In genomic region chr10:84958597-84958996, GRCm38 (mm10) we compare ENCODE assay signal across 20 mouse cellular contexts.
"Had no signal": no experiment of that assay in that cellular context is flagged by ENCODE, and none has a peak within 500 bp of the region (broad histone marks: within the 10 kb centered on the region; RNA-seq: fewer than 3 reads in every experiment).

No protein-coding gene starts in this region.

- H3K9me3 ChIP-seq: liver, embryonic 13.5 days; liver, embryonic 15.5 days; lung, embryonic 15.5 days; midbrain, embryonic 10.5 days; midbrain, embryonic 13.5 days; neural tube, embryonic 13.5 days; neural tube, embryonic 15.5 days had no signal

- ATAC-seq: liver, postnatal 0 days; lung, postnatal 0 days; midbrain, embryonic 13.5 days; midbrain, embryonic 16.5 days had no signal

- H3K9ac ChIP-seq: liver, embryonic 13.5 days; liver, embryonic 15.5 days; liver, postnatal 0 days; lung, embryonic 15.5 days; midbrain, embryonic 13.5 days; neural tube, embryonic 13.5 days; neural tube, embryonic 15.5 days had no signal

- H3K36me3 ChIP-seq: lung, embryonic 15.5 days had no signal

- H3K4me3 ChIP-seq: liver, embryonic 13.5 days; liver, embryonic 15.5 days; lung, embryonic 15.5 days; midbrain, embryonic 10.5 days; midbrain, embryonic 13.5 days; myocyte; neural tube, embryonic 13.5 days; neural tube, embryonic 15.5 days had no signal

- H3K27ac ChIP-seq: liver, embryonic 13.5 days; liver, embryonic 15.5 days; lung, embryonic 15.5 days; midbrain, embryonic 10.5 days; midbrain, embryonic 13.5 days; neural tube, embryonic 13.5 days; neural tube, embryonic 15.5 days had no signal

- H3K4me1 ChIP-seq: lung, embryonic 15.5 days had no signal

- DNase-seq: liver, embryonic 13.5 days; liver, postnatal 0 days; lung, adult 2 months; lung, postnatal 14 days; lung, postnatal 4 days; retina, postnatal 1 day; right cerebral cortex, adult 18-20 months; right cerebral cortex, postnatal 25 days; thymus, adult 2 months; thymus, postnatal 25 days; thymus, postnatal 4 days had no signal

- H3K27me3 ChIP-seq: liver, embryonic 13.5 days; liver, embryonic 15.5 days; lung, embryonic 15.5 days; midbrain, embryonic 13.5 days; neural tube, embryonic 13.5 days; neural tube, embryonic 15.5 days had no signal

- H3K4me2 ChIP-seq: liver, embryonic 13.5 days; liver, embryonic 15.5 days; lung, embryonic 15.5 days; midbrain, embryonic 13.5 days; neural tube, embryonic 13.5 days; neural tube, embryonic 15.5 days had no signal
